Mouse (Mus musculus): ENCODE measurements around the gene Ppp1r12b. TPM values are rescaled to one million over a fixed set of nuclear protein-coding genes. Genes with fewer than 3 reads are reported as not detected.
A peak's percentile ranks its signal among the peaks of the same experiment; 100 is the strongest.

Ppp1r12b gene
- polyA plus RNA-seq, 1 experiment from 2014 or later: 6.3 TPM

DNA sequence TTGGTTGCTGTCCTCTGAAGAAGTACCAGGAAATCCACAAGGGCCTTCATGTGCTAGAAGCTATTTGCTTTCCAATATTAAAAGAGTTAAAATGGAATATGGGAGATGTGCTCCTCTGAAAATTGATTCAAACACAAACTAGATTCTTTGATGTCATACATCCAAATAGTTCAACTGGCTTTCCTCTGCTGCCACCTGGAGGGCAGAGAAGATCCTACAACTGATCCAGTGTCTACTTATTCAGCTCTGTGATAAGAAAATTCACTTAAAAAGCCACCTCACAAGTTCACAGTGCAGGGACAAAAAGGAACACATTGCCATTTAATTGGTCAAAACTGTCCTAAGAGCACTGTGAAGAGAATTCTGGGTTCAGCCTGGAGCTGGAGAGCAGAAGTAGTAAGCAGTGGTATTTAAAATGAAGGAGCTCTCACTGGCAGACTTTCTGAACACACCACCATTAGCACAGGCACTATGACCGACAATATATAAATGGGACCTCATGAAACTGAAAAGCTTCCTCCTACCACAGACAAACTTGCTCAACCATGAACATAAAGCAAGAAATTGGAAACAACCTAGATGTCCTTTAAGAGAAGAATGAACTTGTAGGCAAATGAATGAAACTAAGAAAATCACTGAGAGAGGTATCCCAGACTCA is 101.3 kb downstream of the Ppp1r12b start:
- Histone ChIP-seq H3K4me1 (ENCODE audit: control insufficient read depth, insufficient read depth, low read length) (no peaks in the 10 kb centered on the region), H3K9me3 (ENCODE audit: control insufficient read depth, low read length) (no peaks in the 10 kb centered on the region), H3K4me3 (ENCODE audit: low read depth, low read length) (no peak overlapping the region), H3K9ac (ENCODE audit: low read length) (no peak overlapping the region), H3K4me2 (ENCODE audit: low read depth, severe bottlenecking) (no peak overlapping the region), H3K27ac (replicated peaks; ENCODE audit: low read depth, low read length) (no peak overlapping the region), H3K27me3 (ENCODE audit: control insufficient read depth, insufficient read depth, low read length) (no peaks in the 10 kb centered on the region), H3K36me3 (ENCODE audit: control insufficient read depth, insufficient read depth, low read length) (no peaks in the 10 kb centered on the region)
- ATAC-seq (ENCODE audit: insufficient number of reproducible peaks, low FRiP score, low TSS enrichment, low read depth) (no peak), DNase-seq (ENCODE audit: low spot score) (peak; percentile 84)
- 85% methylated on average over 1 of the region's 1 CpGs for WGBS

DNA sequence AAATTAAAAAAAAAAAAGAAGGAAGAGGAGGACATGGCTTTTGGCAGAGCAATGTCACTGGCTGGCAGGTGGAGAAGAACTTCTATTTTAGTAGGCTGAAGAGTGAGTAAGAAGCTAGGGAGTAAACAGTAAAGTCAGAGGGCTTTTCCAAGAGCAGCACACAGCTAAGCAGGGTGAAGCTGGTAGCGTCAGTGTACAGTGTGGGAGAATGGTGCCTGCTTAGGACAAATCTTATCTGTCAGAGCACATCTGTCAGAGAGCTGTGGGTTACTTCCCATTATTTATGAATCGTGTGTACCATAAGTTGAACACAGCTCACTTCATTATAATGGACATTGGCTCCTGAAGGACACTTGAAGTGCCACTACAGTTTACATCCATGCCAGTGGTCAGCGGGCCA is 102.9 kb downstream of the Ppp1r12b start:
- WGBS: 93% methylated on average over 3 of the region's 3 CpGs
- H3K27me3 ChIP-seq (ENCODE audit: control insufficient read depth, insufficient read depth, low read length): no peaks in the 10 kb centered on the region

DNA sequence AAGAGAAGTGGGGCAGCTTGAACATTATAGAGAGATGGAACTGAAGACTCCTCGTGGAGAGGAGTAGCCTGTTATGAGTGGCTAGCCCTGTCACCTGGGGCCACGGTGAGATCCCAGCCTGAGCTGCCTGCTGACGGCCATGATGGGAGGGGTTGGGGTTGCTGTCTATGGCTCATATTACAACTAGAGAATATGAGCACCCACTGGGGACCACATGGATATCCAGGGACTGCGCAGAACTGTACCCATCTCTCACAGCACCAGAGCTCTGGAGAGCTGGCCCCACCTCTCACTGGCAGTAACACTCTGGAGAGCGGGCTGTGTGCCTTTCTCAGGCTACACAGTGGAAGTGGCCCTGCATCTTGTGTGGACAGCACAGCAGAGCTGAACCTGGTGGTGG is 104.5 kb downstream of the Ppp1r12b start:
- Histone ChIP-seq H3K36me3 (ENCODE audit: control insufficient read depth, insufficient read depth, low read length) (no peaks in the 10 kb centered on the region), H3K27ac (replicated peaks; ENCODE audit: low read depth, low read length) (no peak overlapping the region), H3K27me3 (ENCODE audit: control insufficient read depth, insufficient read depth, low read length) (no peaks in the 10 kb centered on the region), H3K4me3 (ENCODE audit: low read depth, low read length) (no peak overlapping the region), H3K4me1 (ENCODE audit: control insufficient read depth, insufficient read depth, low read length) (no peaks in the 10 kb centered on the region), H3K9ac (ENCODE audit: low read length) (no peak overlapping the region), H3K9me3 (ENCODE audit: control insufficient read depth, low read length) (no peaks in the 10 kb centered on the region), H3K4me2 (ENCODE audit: low read depth, severe bottlenecking) (no peak overlapping the region)
- 84% methylated on average over 5 of the region's 5 CpGs for WGBS
- DNase-seq (ENCODE audit: low spot score) (no peak), ATAC-seq (ENCODE audit: insufficient number of reproducible peaks, low FRiP score, low TSS enrichment, low read depth) (no peak)

More for the DNA sequence above, 102.9 kb downstream of the Ppp1r12b start:
- ATAC-seq (ENCODE audit: insufficient number of reproducible peaks, low FRiP score, low TSS enrichment, low read depth) (no peak), DNase-seq (ENCODE audit: low spot score) (no peak)
- no peaks in the 10 kb centered on the region for H3K4me1 ChIP-seq (ENCODE audit: control insufficient read depth, insufficient read depth, low read length)
- H3K27ac ChIP-seq (replicated peaks; ENCODE audit: low read depth, low read length): no peak overlapping the region
- no peaks in the 10 kb centered on the region for H3K9me3 ChIP-seq (ENCODE audit: control insufficient read depth, low read length)
- no peak overlapping the region for H3K9ac ChIP-seq (ENCODE audit: low read length)
- no peaks in the 10 kb centered on the region for H3K36me3 ChIP-seq (ENCODE audit: control insufficient read depth, insufficient read depth, low read length)
- H3K4me3 ChIP-seq (ENCODE audit: low read depth, low read length): no peak overlapping the region
- no peak overlapping the region for H3K4me2 ChIP-seq (ENCODE audit: low read depth, severe bottlenecking)

DNA sequence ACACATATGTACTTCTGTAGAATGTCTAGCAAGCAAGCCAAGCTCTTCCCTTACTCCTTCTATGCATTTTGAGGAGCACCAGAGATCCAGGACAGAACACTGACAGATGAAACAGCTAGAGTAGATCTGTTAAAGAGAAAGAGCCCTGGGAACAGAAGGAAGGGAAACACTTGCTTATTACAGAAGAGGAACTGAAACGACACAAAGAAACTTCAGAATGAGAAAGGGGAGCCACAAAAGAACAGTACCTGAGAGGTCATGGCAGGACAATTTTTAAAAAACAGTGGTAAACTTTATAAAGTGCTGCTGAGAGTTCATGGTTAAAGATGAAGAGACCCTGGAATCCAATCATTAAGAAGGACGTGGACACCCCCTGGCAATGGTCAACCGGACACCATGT is 105.4 kb downstream of the Ppp1r12b start:
- H3K27ac ChIP-seq (replicated peaks; ENCODE audit: low read depth, low read length): no peak overlapping the region
- no peak overlapping the region for H3K4me2 ChIP-seq (ENCODE audit: low read depth, severe bottlenecking)
- no peaks in the 10 kb centered on the region for H3K9me3 ChIP-seq (ENCODE audit: control insufficient read depth, low read length)
- WGBS: 91% methylated on average over 3 of the region's 3 CpGs
- no peak overlapping the region for H3K4me3 ChIP-seq (ENCODE audit: low read depth, low read length)
- H3K36me3 ChIP-seq (ENCODE audit: control insufficient read depth, insufficient read depth, low read length): no peaks in the 10 kb centered on the region
- no peak overlapping the region for H3K9ac ChIP-seq (ENCODE audit: low read length)
- ATAC-seq (ENCODE audit: insufficient number of reproducible peaks, low FRiP score, low TSS enrichment, low read depth) (no peak), DNase-seq (ENCODE audit: low spot score) (no peak)
- H3K27me3 ChIP-seq (ENCODE audit: control insufficient read depth, insufficient read depth, low read length): no peaks in the 10 kb centered on the region
- no peaks in the 10 kb centered on the region for H3K4me1 ChIP-seq (ENCODE audit: control insufficient read depth, insufficient read depth, low read length)

DNA sequence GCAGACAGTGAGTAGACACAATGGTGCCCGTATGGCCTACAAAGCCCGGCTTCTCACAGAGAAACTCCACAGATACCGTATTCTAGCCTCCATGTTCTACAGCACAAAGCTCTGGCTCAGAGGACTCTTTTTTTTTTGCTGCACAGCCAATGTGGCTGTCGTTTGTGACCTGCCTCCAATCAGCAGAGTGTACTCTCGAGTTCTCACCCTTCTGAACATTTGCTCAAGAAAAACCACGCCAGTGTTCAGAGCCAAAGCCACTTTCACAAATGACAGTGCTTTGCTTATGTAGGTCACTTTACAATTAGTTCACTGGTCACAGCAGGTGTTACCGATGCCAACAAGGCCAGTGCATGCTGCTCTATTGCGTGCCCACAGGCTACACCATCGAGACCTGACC is 107.9 kb downstream of the Ppp1r12b start:
- H3K36me3 ChIP-seq (ENCODE audit: control insufficient read depth, insufficient read depth, low read length): no peaks in the 10 kb centered on the region
- H3K4me1 ChIP-seq (ENCODE audit: control insufficient read depth, insufficient read depth, low read length): no peaks in the 10 kb centered on the region
- H3K4me2 ChIP-seq (ENCODE audit: low read depth, severe bottlenecking): no peak overlapping the region
- no peak for DNase-seq (ENCODE audit: low spot score)
- H3K9ac ChIP-seq (ENCODE audit: low read length): no peak overlapping the region
- no peaks in the 10 kb centered on the region for H3K9me3 ChIP-seq (ENCODE audit: control insufficient read depth, low read length)
- no peaks in the 10 kb centered on the region for H3K27me3 ChIP-seq (ENCODE audit: control insufficient read depth, insufficient read depth, low read length)
- WGBS: 89% methylated on average over 9 of the region's 9 CpGs
- no peak overlapping the region for H3K4me3 ChIP-seq (ENCODE audit: low read depth, low read length)
- ATAC-seq (ENCODE audit: insufficient number of reproducible peaks, low FRiP score, low TSS enrichment, low read depth): no peak
- H3K27ac ChIP-seq (replicated peaks; ENCODE audit: low read depth, low read length): no peak overlapping the region

DNA sequence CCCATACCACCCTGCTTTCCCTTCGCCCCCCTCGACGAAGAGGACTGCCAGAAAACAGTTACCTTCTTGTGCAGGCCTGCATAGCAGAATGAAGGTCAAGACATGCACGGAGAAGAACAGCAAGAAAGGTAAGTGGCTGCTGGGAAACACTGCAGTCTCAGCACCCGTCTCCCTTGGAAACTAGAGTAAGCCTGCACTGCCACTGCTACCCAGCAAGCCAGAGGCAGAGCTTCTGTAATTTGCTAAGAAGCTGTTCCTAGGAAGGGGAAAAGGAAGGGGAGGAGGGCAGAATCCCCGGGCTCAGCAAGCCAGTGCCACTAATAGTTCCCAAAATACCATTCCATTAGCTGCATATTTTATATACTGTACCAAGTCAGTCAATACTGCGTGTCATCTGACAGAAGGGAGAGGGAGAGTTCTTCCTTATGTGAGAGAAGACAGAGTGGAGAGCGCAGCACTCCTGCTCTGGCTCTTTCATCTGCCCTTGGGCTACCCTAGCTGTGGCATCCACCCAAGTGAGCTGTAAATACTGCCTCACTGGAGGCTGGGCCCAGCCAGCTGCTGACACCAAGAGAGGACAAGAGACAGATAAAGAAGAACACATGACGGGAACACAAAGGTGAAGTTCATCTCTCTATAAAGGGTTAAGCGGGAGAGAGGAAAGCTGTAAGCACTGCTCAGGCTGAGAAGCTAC is 109.3 kb downstream of the Ppp1r12b start:
- no peak overlapping the region for H3K27ac ChIP-seq (replicated peaks; ENCODE audit: low read depth, low read length)

DNA sequence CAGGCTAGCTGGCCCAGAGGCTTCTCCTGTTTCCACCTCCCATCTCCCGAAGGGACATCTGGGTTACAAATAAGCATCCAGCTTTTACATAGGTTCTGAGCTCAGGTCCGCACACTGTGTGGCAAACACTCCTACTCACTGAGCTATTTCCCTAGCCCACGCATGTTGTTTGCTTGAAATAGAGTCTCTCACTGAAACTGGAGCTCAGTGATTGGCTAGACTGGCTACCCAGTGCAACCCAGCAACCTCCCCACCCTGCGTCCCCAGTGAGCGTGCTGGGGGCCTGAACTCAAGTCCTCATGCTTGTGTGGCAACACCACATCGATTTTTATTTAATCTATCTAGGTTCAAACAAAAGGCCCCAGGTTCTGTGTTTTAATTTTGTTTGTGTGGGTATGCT is 112.4 kb downstream of the Ppp1r12b start:
- Histone ChIP-seq H3K27me3 (ENCODE audit: control insufficient read depth, insufficient read depth, low read length) (no peaks in the 10 kb centered on the region), H3K4me1 (ENCODE audit: control insufficient read depth, insufficient read depth, low read length) (no peaks in the 10 kb centered on the region), H3K27ac (replicated peaks; ENCODE audit: low read depth, low read length) (no peak overlapping the region), H3K4me3 (ENCODE audit: low read depth, low read length) (no peak overlapping the region), H3K36me3 (ENCODE audit: control insufficient read depth, insufficient read depth, low read length) (no peaks in the 10 kb centered on the region), H3K4me2 (ENCODE audit: low read depth, severe bottlenecking) (no peak overlapping the region), H3K9ac (ENCODE audit: low read length) (no peak overlapping the region), H3K9me3 (ENCODE audit: control insufficient read depth, low read length) (no peaks in the 10 kb centered on the region)
- 91% methylated on average over 6 of the region's 6 CpGs for WGBS
- no peak for DNase-seq (ENCODE audit: low spot score)
- ATAC-seq (ENCODE audit: insufficient number of reproducible peaks, low FRiP score, low TSS enrichment, low read depth): no peak

More for the DNA sequence above, 109.3 kb downstream of the Ppp1r12b start:
- no peak for DNase-seq (ENCODE audit: low spot score)
- no peak for ATAC-seq (ENCODE audit: insufficient number of reproducible peaks, low FRiP score, low TSS enrichment, low read depth)
- Histone ChIP-seq H3K9ac (ENCODE audit: low read length) (no peak overlapping the region), H3K4me1 (ENCODE audit: control insufficient read depth, insufficient read depth, low read length) (no peaks in the 10 kb centered on the region), H3K27me3 (ENCODE audit: control insufficient read depth, insufficient read depth, low read length) (no peaks in the 10 kb centered on the region), H3K9me3 (ENCODE audit: control insufficient read depth, low read length) (no peaks in the 10 kb centered on the region), H3K4me2 (ENCODE audit: low read depth, severe bottlenecking) (no peak overlapping the region), H3K36me3 (ENCODE audit: control insufficient read depth, insufficient read depth, low read length) (no peaks in the 10 kb centered on the region), H3K4me3 (ENCODE audit: low read depth, low read length) (no peak overlapping the region)
- WGBS: 82% methylated on average over 10 of the region's 10 CpGs

DNA sequence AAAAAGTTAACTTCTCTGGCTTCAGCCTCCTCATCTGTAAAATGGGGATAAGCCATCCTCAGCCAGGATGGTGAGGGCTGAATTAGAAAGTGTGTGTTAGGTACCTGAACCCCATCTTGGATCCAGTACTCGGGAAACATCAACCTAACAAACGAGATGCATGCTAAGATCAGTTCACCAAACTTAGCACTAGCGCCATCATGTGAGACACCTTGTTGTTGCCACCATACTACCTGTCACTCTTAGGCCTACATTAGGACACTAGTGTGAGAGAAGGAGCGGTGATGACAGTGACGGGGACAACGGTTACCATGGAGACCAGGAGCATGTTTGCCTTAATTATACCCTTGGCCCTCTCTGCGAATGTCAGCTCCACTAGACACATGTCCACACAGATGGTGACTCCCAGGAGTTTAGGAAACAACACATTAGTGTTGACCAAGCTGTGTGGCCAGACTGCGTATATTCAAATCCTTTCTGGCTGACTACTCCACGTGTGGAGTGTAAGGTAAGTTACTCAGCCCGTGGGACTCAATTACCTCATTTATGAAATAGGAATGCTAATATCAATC is 118.7 kb downstream of the Ppp1r12b start:
- ATAC-seq (ENCODE audit: insufficient number of reproducible peaks, low FRiP score, low TSS enrichment, low read depth) (no peak), DNase-seq (ENCODE audit: low spot score) (no peak)
- Histone ChIP-seq H3K4me3 (ENCODE audit: low read depth, low read length) (no peak overlapping the region), H3K4me1 (ENCODE audit: control insufficient read depth, insufficient read depth, low read length) (no peaks in the 10 kb centered on the region), H3K9me3 (ENCODE audit: control insufficient read depth, low read length) (no peaks in the 10 kb centered on the region), H3K27me3 (ENCODE audit: control insufficient read depth, insufficient read depth, low read length) (no peaks in the 10 kb centered on the region), H3K27ac (replicated peaks; ENCODE audit: low read depth, low read length) (no peak overlapping the region), H3K9ac (ENCODE audit: low read length) (no peak overlapping the region), H3K36me3 (ENCODE audit: control insufficient read depth, insufficient read depth, low read length) (no peaks in the 10 kb centered on the region; the same call in 1 of the 2 replicates), H3K4me2 (ENCODE audit: low read depth, severe bottlenecking) (no peak overlapping the region)
- 82% methylated on average over 10 of the region's 10 CpGs for WGBS

All from limb, embryonic 11.5 days (tissue).